Mouse (Mus musculus) midbrain, embryonic 11.5 days (tissue): ENCODE measurements around the gene Mob3b. TPM values are rescaled to one million over a fixed set of nuclear protein-coding genes. Genes with fewer than 3 reads are reported as not detected.

Source experiments
- ATAC-seq: fragments of 200-750 bp; cut with Nextera tagmentation; 2 replicates; pipeline ENCODE4 v1.8.0; 2017; ENCODE audit warnings: moderate TSS enrichment, moderate library complexity; ENCODE audit not compliant: low FRiP score
- DNase-seq: peaks from one replicate; pipeline ENCODE4 v3.0.0; 2015; ENCODE audit warnings: low spot score; ENCODE audit errors: missing footprints
- H3K27ac ChIP-seq: fragments of 300-500 bp; sonication (generic); 2 replicates; pipeline ENCODE4 v1.5.1; 2014; ENCODE audit warnings: low read depth, low read length
- H3K27me3 ChIP-seq: fragments of 300-500 bp; sonication (generic); 2 replicates; pipeline ENCODE4 v1.6.1; 2014; ENCODE audit warnings: mild to moderate bottlenecking, low read length, moderate library complexity, mixed read lengths; ENCODE audit not compliant: control insufficient read depth, insufficient read depth
- H3K36me3 ChIP-seq: fragments of 300-500 bp; sonication (generic); 2 replicates; pipeline ENCODE4 v1.6.1; 2014; ENCODE audit warnings: mild to moderate bottlenecking, low read length, moderate library complexity, mixed read lengths; ENCODE audit not compliant: control insufficient read depth, insufficient read depth
- H3K4me1 ChIP-seq: fragments of 300-500 bp; sonication (generic); 2 replicates; pipeline ENCODE4 v1.6.1; 2014; ENCODE audit warnings: low read length; ENCODE audit not compliant: control insufficient read depth, insufficient read depth
- H3K4me2 ChIP-seq: fragments of 300-500 bp; sonication (generic); 2 replicates; pipeline ENCODE4 v1.6.1; 2014; ENCODE audit warnings: mild to moderate bottlenecking, moderate library complexity
- H3K4me3 ChIP-seq: fragments of 300-500 bp; sonication (generic); 2 replicates; pipeline ENCODE4 v1.5.1; 2014; ENCODE audit warnings: low read depth, low read length
- H3K9ac ChIP-seq: fragments of 300-500 bp; sonication (generic); 2 replicates; pipeline ENCODE4 v1.6.1; 2014; ENCODE audit warnings: low read length
- H3K9me3 ChIP-seq: fragments of 300-500 bp; sonication (generic); 2 replicates; pipeline ENCODE4 v1.6.1; 2016; ENCODE audit warnings: low read length; ENCODE audit not compliant: control insufficient read depth
- WGBS: fragments of 180-500 bp; shearing (Covaris S2); extraction: QIAGEN DNeasy Blood & Tissue Kit; methylation state at CpG from one replicate; pipeline ENCODE4 v1.1.7; 2014; 5-methylcytosine and 5-hydroxymethylcytosine counted together
- polyA plus RNA-seq: library from polyadenylated mRNA; unstranded; fragments of >200 nt; fragmentation: Nextera tagmentation; extraction: Ambion mirVana; gene quantifications from 2 replicates; pipeline ENCODE4 v1.2.1, GENCODE M21; 2014

The Mob3b gene
- polyA plus RNA-seq, 1 experiment from 2014 or later, result 16.5 TPM

DNA sequence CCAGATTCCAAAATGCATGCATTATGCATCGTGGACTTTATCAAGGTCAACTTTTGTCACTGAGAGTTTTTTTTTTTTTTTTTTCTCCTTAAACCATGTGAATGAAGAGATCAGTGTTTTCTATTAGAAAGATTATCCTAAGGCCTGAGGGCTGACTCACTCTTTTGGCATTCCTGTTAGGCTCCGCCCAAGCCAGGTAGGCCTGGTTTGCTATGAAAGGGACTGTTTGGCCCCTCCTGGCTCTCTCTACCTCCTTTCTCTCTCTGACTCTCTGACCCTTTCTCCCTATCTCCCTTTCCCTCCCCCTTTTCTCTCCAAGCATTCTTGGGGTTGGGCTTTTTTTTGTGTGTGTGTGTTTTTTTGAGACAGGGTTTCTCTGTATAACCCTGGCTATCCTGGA, 18.3 kb upstream of the Mob3b start:
- no peaks in the 10 kb centered on the region for H3K9me3 ChIP-seq
- H3K27me3 ChIP-seq, result no peaks in the 10 kb centered on the region
- ATAC-seq, result no peak
- H3K4me3 ChIP-seq, result no peak overlapping the region
- no peak overlapping the region for H3K27ac ChIP-seq
- H3K9ac ChIP-seq, result no peak overlapping the region
- DNase-seq, result no peak
- 90% methylated on average over 2 of the region's 2 CpGs for WGBS
- no peaks in the 10 kb centered on the region for H3K36me3 ChIP-seq
- no peak overlapping the region for H3K4me2 ChIP-seq
- H3K4me1 ChIP-seq, result no peaks in the 10 kb centered on the region

DNA sequence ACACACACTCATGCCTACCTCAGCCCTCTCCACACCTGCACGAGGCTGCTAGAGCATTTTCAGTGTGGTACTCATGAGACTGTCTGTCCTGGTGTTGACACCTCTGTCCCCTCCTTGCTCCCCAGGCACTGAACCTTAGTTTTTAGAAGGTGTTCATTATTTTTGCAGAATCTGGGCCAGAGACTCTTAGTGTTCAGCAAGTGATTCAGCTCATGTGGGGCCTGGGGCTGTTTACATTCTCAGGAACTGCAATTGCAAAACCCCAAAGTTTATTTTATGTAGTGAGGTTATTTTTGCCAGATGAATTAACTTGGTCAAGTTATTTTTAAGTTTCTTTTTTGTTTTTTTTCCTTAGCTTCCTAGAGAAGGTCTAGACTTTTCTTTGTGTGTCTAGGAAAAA, 16.3 kb upstream of the Mob3b start:
- Histone ChIP-seq H3K4me1 (no peaks in the 10 kb centered on the region), H3K4me3 (no peak overlapping the region), H3K9me3 (no peaks in the 10 kb centered on the region), H3K9ac (no peak overlapping the region), H3K27ac (no peak overlapping the region), H3K27me3 (no peaks in the 10 kb centered on the region), H3K36me3 (no peaks in the 10 kb centered on the region), H3K4me2 (no peak overlapping the region)
- no peak for ATAC-seq
- WGBS, result 61% methylated on average over 1 of the region's 1 CpGs
- DNase-seq, result peak; percentile 37

DNA sequence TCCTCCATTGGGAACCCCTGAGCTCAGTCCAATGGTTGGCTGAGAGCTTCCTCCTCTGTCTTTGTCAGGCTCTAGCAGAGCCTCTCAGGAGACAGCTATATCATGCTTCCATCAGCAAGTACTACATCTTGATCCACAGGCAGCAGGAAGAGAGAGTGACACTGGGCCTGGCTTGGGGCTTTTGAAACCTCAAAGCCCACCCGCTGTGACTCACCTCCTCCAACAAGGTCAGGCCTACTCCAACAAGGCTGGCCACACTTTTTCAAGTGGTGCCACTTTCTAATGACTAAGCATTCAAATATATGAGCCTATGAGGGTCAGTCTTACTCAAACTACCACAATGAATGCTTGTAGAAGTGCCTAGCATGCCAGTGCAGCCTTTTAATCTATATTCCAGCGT, 15.2 kb upstream of the Mob3b start:
- Histone ChIP-seq H3K27me3 (no peaks in the 10 kb centered on the region), H3K9me3 (no peaks in the 10 kb centered on the region), H3K4me2 (no peak overlapping the region), H3K36me3 (no peaks in the 10 kb centered on the region), H3K27ac (no peak overlapping the region), H3K4me3 (no peak overlapping the region), H3K9ac (no peak overlapping the region), H3K4me1 (no peaks in the 10 kb centered on the region)
- DNase-seq (peak; percentile 45), ATAC-seq (no peak)
- WGBS, result 88% methylated on average over 2 of the region's 2 CpGs

DNA sequence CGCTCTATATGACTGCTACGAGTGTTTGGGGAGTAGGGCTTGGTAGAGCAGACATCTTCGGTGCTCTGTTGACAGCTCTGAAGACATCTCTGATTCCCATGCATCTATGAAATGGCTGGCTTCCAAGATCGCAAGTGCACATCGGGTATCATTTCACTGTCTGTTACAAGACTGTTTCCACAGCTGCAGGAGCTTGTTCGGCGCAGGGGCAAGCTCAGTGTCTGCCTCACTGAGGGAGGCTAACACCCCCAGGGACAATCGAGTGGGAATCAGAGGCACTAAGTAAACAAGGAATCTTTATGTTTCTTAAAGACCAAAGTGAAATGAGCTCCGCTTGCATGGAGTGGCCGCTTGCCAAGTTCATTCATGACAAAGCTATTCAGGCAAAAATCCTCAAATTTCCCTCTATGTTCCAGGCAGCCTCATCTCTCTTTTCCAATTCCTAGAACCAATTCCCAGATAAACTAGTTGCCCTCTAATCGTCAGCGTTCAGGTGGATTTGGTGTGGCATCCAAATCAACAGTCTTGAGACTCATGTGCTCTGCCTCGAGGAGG, 12.4 kb upstream of the Mob3b start:
- Histone ChIP-seq H3K9me3 (no peaks in the 10 kb centered on the region), H3K27ac (no peak overlapping the region), H3K4me3 (no peak overlapping the region), H3K9ac (no peak overlapping the region), H3K27me3 (no peaks in the 10 kb centered on the region), H3K36me3 (no peaks in the 10 kb centered on the region), H3K4me1 (no peaks in the 10 kb centered on the region), H3K4me2 (no peak overlapping the region)
- DNase-seq, result peak; percentile 61
- ATAC-seq, result no peak
- WGBS, result 85% methylated on average over 13 of the region's 13 CpGs

DNA sequence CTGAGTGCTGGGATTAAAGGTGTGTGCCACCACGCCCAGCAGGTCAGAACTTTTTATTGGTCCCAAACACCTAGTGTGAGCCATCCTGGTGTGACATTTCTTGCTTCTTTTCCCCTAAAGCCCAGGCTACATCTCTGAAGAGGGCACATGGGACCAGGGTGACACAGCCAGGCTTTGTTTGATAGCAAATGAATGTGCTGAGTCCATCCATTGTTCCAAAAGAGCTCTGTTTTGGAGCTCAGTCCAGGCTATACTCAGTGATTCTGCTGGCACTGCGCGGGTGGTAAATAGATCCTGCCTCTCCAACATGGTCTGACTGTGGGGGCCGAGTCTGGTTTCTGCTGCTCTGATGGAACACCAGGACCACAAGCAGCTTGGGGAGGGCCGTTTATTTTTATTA, 10.6 kb upstream of the Mob3b start:
- WGBS, result 84% methylated on average over 5 of the region's 5 CpGs
- no peak overlapping the region for H3K9ac ChIP-seq
- H3K4me1 ChIP-seq, result no peaks in the 10 kb centered on the region

DNA sequence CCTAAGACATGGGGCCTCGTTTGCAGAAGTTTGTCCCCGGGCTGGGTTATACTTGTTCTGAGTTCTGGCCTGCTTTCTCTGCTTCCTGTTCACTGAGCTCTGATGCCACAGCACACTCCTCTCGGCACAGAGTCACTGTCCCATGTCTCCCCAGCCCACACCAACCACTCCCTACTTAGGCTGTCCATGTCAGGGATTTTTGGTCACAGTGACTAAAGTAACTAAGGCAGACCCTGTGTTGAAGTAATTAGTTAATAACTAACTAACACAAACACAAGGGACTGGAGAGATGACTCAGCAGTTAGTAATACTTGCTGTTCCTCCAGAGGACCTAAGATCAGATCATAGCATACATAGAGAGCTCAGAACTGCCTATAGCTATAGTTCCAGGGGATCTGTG, 8.7 kb upstream of the Mob3b start:
- Histone ChIP-seq H3K4me1 (no peaks in the 10 kb centered on the region), H3K9ac (no peak overlapping the region), H3K9me3 (no peaks in the 10 kb centered on the region), H3K4me2 (no peak overlapping the region), H3K4me3 (no peak overlapping the region), H3K27ac (no peak overlapping the region), H3K27me3 (no peaks in the 10 kb centered on the region), H3K36me3 (no peaks in the 10 kb centered on the region)
- WGBS, result 79% methylated on average over 3 of the region's 3 CpGs
- no peak for ATAC-seq
- DNase-seq, result peak; percentile 6

More for the DNA sequence above, 10.6 kb upstream of the Mob3b start:
- Histone ChIP-seq H3K36me3 (no peaks in the 10 kb centered on the region), H3K4me2 (no peak overlapping the region), H3K27ac (no peak overlapping the region), H3K27me3 (no peaks in the 10 kb centered on the region), H3K4me3 (no peak overlapping the region), H3K9me3 (no peaks in the 10 kb centered on the region)
- no peak for ATAC-seq
- DNase-seq, result peak; percentile 61

DNA sequence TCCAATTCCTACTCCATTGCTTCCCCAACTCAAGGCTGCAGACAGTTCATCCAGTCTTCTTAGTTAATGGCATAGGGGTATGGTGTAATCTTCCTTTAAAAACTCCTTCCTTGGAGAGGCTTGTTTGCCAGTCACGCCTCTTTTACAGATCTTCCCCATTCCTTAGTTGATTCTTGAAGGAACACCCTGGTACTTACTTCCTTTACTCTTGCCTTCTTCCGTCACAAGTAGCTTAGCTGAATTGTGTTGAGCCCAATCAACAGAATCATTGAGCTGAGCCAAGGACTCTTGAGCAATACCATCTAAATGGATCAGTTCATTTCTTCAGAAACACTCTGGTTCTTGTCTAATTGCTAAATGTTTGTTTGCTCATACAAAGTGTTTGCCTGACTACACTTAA, 8.0 kb upstream of the Mob3b start:
- H3K9me3 ChIP-seq, result no peaks in the 10 kb centered on the region
- no peaks in the 10 kb centered on the region for H3K27me3 ChIP-seq
- WGBS, result 78% methylated on average over 2 of the region's 2 CpGs
- H3K4me2 ChIP-seq, result no peak overlapping the region
- no peaks in the 10 kb centered on the region for H3K36me3 ChIP-seq
- H3K27ac ChIP-seq, result no peak overlapping the region
- H3K9ac ChIP-seq, result no peak overlapping the region
- H3K4me3 ChIP-seq, result no peak overlapping the region
- ATAC-seq (no peak), DNase-seq (peak; percentile 39)
- H3K4me1 ChIP-seq, result no peaks in the 10 kb centered on the region

DNA sequence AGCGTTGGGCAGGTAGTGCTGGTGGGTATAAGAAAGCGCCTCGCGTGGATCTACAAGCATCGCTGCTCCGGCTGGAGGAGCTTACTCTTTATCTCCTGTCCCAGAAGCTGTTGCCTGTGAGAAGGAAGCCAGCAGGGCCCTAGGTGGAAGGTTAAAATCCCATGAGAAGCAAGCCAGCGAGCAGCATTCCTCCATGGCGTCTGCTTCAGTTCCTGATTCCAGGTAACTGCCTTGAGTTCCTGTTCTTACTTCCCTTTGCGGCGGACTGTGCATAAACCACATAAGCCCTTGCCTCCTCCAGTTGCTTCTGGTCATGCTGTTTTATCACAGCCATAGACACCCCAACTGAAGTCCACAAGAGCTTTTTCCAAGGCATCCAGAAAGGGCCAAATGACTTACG, 531 bp upstream of the Mob3b start:
- Histone ChIP-seq H3K27ac (no peak overlapping the region), H3K36me3 (no peaks in the 10 kb centered on the region), H3K4me2 (no peak overlapping the region), H3K4me3 (no peak overlapping the region), H3K27me3 (no peaks in the 10 kb centered on the region), H3K4me1 (peaks cover 11% of the 10 kb centered on the region; the same call in 1 of the 2 replicates), H3K9ac (no peak overlapping the region), H3K9me3 (no peaks in the 10 kb centered on the region)
- ATAC-seq, result no peak
- peak; percentile 77 for DNase-seq
- 60% methylated on average over 11 of the region's 11 CpGs for WGBS

DNA sequence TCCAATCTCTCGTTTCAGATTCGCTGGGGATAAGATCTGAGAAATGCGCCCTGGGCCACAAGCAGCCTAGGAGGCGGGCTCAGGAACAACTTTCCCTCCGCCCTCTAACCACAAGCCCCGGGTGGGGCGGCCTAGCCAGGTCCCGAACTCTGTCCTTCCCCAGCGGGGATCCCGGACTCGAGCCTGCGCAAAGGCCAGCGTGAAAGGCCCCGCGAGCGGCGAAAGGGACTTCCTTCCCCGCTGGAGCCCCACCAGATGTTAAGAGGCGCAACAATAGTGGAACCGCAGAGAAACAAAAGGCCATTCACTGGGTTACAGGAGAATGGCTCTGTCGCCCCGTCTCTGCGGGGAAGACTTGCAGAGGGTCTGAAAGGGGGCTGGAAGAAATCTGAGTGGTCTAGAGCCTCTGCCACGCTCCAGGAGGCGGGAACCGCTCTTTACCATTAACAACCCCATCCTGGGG, 1.1 kb downstream of the Mob3b start:
- peak overlapping the region; percentile 54 for H3K4me3 ChIP-seq
- H3K36me3 ChIP-seq, result no peaks in the 10 kb centered on the region
- peak overlapping the region; percentile 88 for H3K4me2 ChIP-seq
- peaks cover 11% of the 10 kb centered on the region; the same call in 1 of the 2 replicates for H3K4me1 ChIP-seq
- no peaks in the 10 kb centered on the region for H3K27me3 ChIP-seq
- H3K9me3 ChIP-seq, result no peaks in the 10 kb centered on the region
- peak overlapping the region; percentile 69 for H3K9ac ChIP-seq
- ATAC-seq, result peak; percentile 88
- WGBS, result 0% methylated on average over 26 of the region's 26 CpGs
- H3K27ac ChIP-seq, result peak overlapping the region; percentile 75
- DNase-seq, result peak; percentile 97
